Mouse (Mus musculus) gastrocnemius, adult 2 months (tissue): Measurements from ENCODE around the gene Gba. TPM values are rescaled to one million over a fixed set of nuclear protein-coding genes. Genes with fewer than 3 reads are reported as not detected.
A peak's percentile ranks its signal among the peaks of the same experiment; 100 is the strongest.
"Not testable (repeated sequence)": the region's sequence is repeated elsewhere in the genome, so short reads cannot be mapped to it uniquely, and the experiment has no call there.

Source experiments
- DNase-seq: peaks from one replicate; pipeline ENCODE4 v3.0.0; 2022
- H3K27ac ChIP-seq: fragments of 200-600 bp; 2 replicates; pipeline ENCODE4 v1.8.1; 2022; ENCODE audit warnings: mild to moderate bottlenecking
- H3K4me3 ChIP-seq: fragments of 200-600 bp; 2 replicates; pipeline ENCODE4 v1.8.1; 2022; ENCODE audit warnings: mild to moderate bottlenecking, moderate library complexity
- CTCF ChIP-seq: fragments of 200-600 bp; IDR thresholded peaks from 2 replicates; pipeline ENCODE4 v1.8.1; 2022; ENCODE audit warnings: antibody characterized with exemption, mild to moderate bottlenecking, moderate library complexity
- intact Hi-C: fragments of 180-260 bp; cut with DNase I; formaldehyde crosslinking; loops from one replicate; pipeline ENCODE4 v1.15.1; 2025
- total RNA-seq, 2 experiments: library from RNA; stranded (reverse); gene quantifications; 2 replicates each; pipeline ENCODE4 v1.2.3; 2021

The Gba gene
- total RNA-seq, 2 experiments from 2014 or later, result 17.4 to 19.7 TPM

DNA sequence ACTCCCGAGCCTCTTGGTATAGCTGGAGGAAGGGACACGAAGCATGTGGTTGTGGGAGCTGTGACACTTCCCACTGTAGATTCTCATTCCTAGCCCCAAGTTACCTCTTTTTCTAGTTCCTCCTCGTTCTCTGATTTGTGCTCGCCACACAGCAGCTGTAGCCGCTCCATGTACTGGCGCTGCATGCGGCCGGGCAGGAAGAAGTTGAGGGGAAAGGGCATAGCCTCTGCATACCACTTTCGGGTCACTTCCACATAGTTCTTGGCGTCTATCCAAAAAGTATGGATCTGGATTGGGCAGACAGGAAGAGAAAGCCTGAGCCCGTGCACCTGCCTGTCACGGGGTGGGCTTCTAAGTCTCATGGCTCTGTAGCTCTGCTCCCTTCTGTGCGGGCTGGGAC is 7.4 kb downstream of the Gba start:
- TF ChIP-seq CTCF, result no peak
- intact Hi-C loops, result loop anchor here (10.0 kb wide), 1 partner anchor 45 kb away; the partner anchor contains the start of genes Clk2 and Hcn3
- DNase-seq, result no peak
- H3K4me3 ChIP-seq, result no peak overlapping the region
- no peak overlapping the region for H3K27ac ChIP-seq

DNA sequence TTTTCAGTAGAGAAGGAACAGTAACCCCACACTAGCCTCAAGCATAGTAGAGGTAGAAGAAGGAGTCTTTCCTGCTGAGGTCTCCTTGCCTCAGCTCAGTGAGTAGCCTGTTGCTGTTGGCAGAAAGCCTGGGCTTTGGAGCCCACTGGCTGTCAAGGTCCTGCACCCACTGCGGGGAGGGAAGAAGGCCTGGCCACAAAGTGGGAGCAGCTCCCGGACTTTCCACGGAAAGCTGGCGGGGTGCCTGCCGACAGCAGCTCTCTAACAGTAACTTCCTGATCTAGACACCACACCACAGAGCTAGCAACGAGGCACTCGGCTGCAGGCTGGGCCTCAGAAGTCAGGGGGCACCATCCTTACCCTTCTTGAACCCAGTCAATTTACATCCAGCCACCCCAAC is 8.0 kb downstream of the Gba start:
- TF ChIP-seq CTCF, result no peak

DNA sequence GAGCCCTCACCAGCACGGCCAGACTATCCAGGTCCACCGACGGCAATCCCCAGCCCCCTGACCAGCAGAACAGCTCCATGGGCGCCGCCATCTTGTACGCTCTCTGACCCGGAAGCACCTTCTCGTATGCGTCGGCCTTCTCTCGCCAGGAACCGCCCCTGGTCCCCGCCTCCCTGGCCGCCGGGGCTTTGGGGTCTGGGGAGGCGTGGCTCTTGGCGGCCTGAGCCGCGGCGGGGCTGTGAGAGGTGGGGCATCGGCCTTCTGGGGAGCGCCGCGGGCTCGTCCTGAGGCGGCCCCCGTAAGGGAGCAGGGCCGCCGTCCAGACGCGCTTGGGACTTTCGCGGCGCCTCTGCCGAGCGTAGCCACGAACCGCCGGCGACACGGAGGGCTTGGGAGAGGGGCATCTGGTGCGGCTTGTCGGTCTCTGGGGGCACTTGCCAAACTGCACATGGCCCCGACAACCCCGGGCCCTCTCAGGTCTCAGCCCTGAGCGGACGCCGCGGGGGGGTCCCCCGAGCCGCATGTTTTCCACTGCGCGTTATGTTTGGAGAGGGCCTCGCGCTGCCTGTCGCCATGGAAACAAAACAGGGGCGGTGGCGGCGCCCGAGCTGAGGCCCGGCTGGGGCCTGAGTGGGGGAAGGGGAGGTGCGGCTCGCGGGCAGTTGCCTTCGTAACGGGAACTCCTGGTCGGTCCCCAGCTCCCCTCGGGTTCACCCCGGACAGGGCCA is 11.2 kb downstream of the Gba start:
- peak; percentile 96 for DNase-seq
- Histone ChIP-seq H3K27ac (peak overlapping the region; percentile 95), H3K4me3 (peak overlapping the region; percentile 92)
- no peak for TF ChIP-seq CTCF
- intact Hi-C loops, result loop anchor here (2.0 to 10.0 kb wide), 2 partner anchors 17 to 49 kb away; partner anchors contain the start of genes Clk2 and Hcn3

More for the DNA sequence above, 8.0 kb downstream of the Gba start:
- intact Hi-C loops, result loop anchor here (10.0 kb wide), 1 partner anchor 46 kb away; the partner anchor contains the start of genes Clk2 and Hcn3
- peak; percentile 50 for DNase-seq
- Histone ChIP-seq H3K4me3 (no peak overlapping the region), H3K27ac (peak overlapping the region; percentile 8; the same call in 1 of the 2 replicates)

DNA sequence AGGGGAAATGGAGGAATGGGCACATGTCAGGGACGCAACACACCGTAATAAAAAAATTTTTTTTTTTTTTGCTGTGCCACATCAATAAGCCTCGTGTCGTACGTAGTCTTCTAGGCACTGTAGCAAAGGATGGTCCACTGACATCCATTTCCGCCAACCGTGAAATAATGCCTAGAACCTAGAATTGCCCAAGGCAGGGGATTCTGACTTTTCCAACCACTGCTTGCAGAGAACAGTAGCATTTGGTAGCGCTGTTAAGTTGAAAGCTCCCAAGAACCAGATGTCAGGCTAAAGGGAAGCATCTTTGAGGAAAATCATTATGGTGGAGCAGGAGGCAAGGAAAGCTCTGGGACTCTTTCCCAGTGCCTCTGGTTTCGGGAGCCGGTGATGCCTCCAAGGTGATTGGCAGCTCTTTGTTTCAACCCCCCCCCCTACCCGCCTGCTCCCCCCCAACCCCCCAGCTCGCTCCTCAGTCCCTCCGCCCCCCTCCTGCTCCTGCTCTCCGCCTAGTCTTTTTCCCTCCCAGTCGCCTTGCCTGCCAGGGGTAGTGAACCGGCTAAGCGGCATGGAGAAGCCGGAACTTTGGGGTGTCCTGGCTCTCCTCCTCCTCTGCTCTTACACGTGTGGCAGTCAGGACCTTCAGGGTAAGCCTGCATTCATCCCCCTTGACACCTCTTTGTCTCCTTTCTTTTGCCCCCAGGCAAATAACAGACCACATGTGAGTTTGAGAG is 12.1 kb downstream of the Gba start, which contains the start of gene Thbs3:
TSS of gene Thbs3 (plus strand) at position 500 of the 731 bp plus-strand sequence.
- Histone ChIP-seq H3K27ac (peak within 1 kb of the TSS; percentile 95), H3K4me3 (peak within 1 kb of the TSS; percentile 92)
- peak; percentile 64 for DNase-seq
- no peak for TF ChIP-seq CTCF
- intact Hi-C loops, result loop anchor here (2.0 to 10.0 kb wide), 2 partner anchors 18 to 50 kb away; partner anchors contain the start of genes Clk2 and Hcn3

DNA sequence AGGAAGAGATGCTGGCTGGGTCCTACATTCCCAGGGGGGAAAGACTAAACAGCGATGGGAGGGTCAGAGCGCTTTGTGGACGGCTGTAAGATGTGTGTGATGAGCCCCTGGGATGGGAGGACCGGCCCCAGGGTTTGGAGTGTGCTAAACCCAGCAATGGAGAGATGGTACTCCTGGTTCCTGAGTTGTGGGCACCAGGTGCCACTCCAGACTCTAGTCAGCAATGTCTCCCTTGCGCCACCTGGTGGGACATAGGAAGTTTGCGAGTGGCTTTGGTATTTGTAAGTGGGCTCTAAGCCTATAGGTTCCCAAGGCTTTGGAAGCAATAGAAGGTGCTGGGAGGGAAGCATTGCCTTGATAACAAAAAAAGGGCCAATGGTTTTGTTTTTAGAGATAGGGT is 13.1 kb downstream of the Gba start:
- Histone ChIP-seq H3K4me3 (peak overlapping the region; percentile 92), H3K27ac (peak overlapping the region; percentile 95)
- intact Hi-C loops, result loop anchor here (1.0 to 10.0 kb wide), 4 partner anchors 19 to 126 kb away; partner anchors contain the start of genes Clk2 and Hcn3
- DNase-seq, result peak; percentile 85
- TF ChIP-seq CTCF, result peak; percentile 93

DNA sequence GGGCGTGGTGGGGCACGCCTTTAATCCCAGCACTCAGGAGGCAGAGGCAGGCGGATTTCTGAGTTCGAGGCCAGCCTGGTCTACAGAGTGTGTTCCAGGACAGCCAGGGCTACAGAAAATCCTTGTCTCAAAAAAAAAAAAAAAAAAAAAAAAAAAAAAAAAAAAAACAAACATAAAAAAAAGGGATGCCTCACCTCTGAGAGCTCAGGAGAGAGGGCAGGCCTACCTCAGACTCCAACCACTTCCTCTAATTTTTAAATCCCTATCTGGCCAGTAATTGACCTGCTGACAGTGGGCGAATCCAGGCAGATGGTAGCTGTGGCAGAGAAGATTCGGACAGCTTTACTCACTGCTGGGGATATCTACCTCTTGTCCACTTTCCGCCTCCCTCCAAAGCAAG is 13.7 kb downstream of the Gba start:
- intact Hi-C loops, result loop anchor here (1.0 to 10.0 kb wide), 3 partner anchors 52 to 126 kb away; partner anchors contain the start of genes Clk2 and Hcn3
- DNase-seq, result not testable (repeated sequence)
- peak overlapping the region; percentile 92; the same call in 1 of the 2 replicates for H3K4me3 ChIP-seq
- H3K27ac ChIP-seq, result peak overlapping the region; percentile 95; the same call in 1 of the 2 replicates

DNA sequence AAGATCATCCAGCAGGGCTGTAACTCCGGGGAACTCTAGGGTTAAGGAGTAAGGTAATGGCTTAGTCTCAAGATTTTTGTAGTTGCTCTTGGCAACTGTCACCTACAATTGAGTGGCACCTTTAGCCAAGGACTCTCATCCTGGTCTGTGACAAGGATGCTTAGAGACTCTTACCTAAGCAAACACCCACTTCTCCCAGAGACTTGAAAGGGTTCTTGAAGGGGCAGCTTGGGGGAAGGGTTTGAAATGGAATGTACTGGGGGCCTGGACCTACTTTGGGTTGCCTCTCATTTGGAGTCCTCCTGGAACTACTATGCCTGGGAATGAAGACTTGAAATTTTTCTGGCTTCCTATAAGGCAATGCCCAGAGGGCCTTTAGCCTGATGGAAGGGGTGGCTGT is 15.5 kb downstream of the Gba start:
- no peak for TF ChIP-seq CTCF
- Histone ChIP-seq H3K27ac (no peak overlapping the region), H3K4me3 (no peak overlapping the region)
- DNase-seq, result no peak
- intact Hi-C loops, result loop anchor here (10.0 kb wide), 1 partner anchor 53 kb away; the partner anchor contains the start of genes Clk2 and Hcn3

DNA sequence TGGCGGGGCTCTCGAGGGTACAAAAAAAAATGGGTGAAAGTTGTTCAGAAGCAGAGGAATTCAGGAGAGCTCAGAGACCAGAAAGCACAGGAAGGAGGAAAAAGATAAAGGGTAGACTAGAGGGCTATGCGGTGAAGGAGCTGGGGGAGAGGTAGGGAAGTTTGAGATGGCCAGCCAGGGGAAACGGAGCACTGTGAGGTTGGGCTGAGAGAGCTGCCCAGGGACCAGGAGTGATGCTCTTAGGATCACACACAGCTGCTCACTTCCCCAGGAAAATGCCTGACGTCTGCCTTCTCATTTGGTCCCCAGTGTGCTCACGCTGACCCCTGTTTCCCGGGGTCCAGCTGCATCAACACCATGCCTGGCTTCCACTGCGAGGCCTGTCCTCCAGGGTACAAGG is 16.8 kb downstream of the Gba start:
- intact Hi-C loops, result loop anchor here (10.0 kb wide), 1 partner anchor 55 kb away; the partner anchor contains the start of genes Clk2 and Hcn3
- no peak for TF ChIP-seq CTCF
- Histone ChIP-seq H3K4me3 (no peak overlapping the region), H3K27ac (no peak overlapping the region)
- no peak for DNase-seq

DNA sequence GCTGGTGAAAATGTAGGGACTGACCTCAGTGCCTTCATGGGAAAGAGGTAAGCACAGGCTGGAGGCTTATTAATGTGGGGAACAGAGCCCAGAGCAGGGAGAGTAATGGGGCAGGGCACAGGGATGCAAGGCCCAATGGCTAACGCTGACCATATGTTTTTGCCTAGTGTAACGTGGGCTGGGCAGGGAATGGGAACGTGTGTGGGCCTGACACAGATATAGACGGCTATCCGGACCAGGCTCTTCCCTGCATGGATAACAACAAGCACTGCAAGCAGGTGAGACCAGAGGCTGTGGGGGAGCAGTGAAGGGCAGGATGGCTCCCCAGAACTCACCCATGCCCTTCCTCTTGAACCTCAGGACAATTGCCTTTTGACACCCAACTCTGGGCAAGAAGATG is 18.4 kb downstream of the Gba start:
- Histone ChIP-seq H3K4me3 (no peak overlapping the region), H3K27ac (no peak overlapping the region)
- no peak for TF ChIP-seq CTCF
- intact Hi-C loops, result no loop called here
- DNase-seq, result no peak

DNA sequence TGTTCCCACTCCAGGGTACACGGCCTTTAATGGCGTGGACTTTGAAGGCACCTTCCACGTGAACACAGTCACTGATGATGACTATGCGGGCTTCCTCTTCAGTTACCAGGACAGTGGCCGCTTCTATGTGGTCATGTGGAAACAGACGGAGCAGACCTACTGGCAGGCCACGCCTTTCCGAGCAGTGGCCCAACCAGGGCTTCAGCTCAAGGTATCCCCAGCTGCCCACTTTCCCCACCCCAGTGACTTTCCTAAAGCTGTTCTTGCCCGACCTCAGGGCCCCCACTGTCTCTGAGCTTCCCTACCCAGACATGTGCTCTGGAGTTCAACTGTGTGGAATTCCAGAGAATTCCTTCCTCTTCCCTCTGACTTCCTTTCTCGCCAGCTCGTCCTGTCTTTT is 22.1 kb downstream of the Gba start:
- Histone ChIP-seq H3K4me3 (no peak overlapping the region), H3K27ac (no peak overlapping the region)
- intact Hi-C loops, result no loop called here
- TF ChIP-seq CTCF, result no peak
- DNase-seq, result no peak

DNA sequence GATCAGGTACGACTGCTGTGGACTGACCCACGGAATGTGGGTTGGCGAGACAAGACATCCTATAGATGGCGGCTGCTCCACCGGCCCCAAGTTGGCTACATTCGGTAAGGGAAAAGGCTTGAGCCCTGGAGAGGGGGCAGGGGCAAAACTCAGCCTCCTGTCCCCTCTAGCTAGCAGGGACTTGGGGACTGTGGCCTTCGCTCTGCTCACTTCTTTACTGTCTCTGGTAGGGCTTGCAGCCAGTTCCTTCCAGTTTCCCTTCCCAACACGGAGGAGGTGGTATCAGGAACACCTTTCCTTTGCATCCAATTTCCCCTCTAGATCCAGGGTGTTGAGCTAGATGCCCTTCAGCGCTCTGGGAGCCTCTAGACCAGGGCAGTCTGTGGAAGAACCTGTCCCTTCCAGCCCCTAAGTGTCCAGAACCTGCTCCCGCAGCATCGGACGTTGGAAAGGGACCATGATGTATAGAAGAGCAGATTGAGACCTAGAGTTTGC is 22.6 kb downstream of the Gba start:
- Histone ChIP-seq H3K4me3 (no peak overlapping the region), H3K27ac (no peak overlapping the region)
- intact Hi-C loops, result no loop called here
- TF ChIP-seq CTCF, result no peak
- DNase-seq, result no peak

DNA sequence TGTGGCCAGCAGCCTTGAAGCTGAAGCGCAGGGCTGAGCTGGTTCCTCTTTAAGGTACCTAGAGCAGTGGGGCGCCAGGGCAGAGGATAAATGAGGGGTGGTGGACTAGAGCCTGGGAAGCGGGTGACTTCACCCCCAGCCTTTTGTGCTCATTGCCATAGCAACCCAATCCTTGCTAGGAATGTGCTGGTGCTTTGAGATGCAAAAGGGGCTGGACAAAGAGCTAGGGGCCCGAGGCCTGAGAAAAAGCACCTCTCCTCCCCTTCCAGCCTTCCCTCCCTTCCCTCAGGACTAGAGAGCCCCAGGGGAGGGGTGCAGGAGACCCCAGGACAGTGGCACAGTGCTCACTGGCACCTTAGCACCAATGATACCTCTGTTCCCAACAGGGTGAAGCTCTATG is 23.2 kb downstream of the Gba start:
- Histone ChIP-seq H3K27ac (no peak overlapping the region), H3K4me3 (no peak overlapping the region)
- intact Hi-C loops, result no loop called here
- no peak for TF ChIP-seq CTCF
- DNase-seq, result no peak
